Mouse (Mus musculus) embryonic facial prominence, embryonic 15.5 days (tissue): Measurements from ENCODE around the gene Ly86. TPM values are rescaled to one million over a fixed set of nuclear protein-coding genes. Genes with fewer than 3 reads are reported as not detected.

ENCODE experiments used
- ATAC-seq: fragments of 200-750 bp; cut with Nextera tagmentation; 2 replicates; pipeline ENCODE4 v1.8.0; 2017; ENCODE audit warnings: low read depth, moderate TSS enrichment; ENCODE audit not compliant: insufficient number of reproducible peaks, low FRiP score, low TSS enrichment
- H3K27ac ChIP-seq: fragments of 300-500 bp; sonication (generic); replicated peaks from 2 replicates; pipeline ENCODE4 v1.5.1; 2015; ENCODE audit warnings: mild to moderate bottlenecking, inconsistent platforms
- H3K27me3 ChIP-seq: fragments of 300-500 bp; sonication (generic); 2 replicates; pipeline ENCODE4 v1.6.1; 2015; ENCODE audit warnings: inconsistent platforms
- H3K36me3 ChIP-seq: fragments of 300-500 bp; sonication (generic); 2 replicates; pipeline ENCODE4 v1.6.1; 2015; ENCODE audit warnings: mild to moderate bottlenecking, inconsistent platforms
- H3K4me1 ChIP-seq: fragments of 300-500 bp; sonication (generic); 2 replicates; pipeline ENCODE4 v1.6.1; 2015; ENCODE audit warnings: inconsistent platforms
- H3K4me2 ChIP-seq: fragments of 300-500 bp; sonication (generic); replicated peaks from 2 replicates; pipeline ENCODE4 v1.6.1; 2015; ENCODE audit warnings: mild to moderate bottlenecking, inconsistent platforms
- H3K4me3 ChIP-seq: fragments of 300-500 bp; sonication (generic); replicated peaks from 2 replicates; pipeline ENCODE4 v1.5.1; 2015; ENCODE audit warnings: mild to moderate bottlenecking, inconsistent platforms
- H3K9ac ChIP-seq: fragments of 300-500 bp; sonication (generic); 2 replicates; pipeline ENCODE4 v1.6.1; 2015; ENCODE audit warnings: inconsistent platforms
- H3K9me3 ChIP-seq: fragments of 300-500 bp; sonication (generic); replicated peaks from 2 replicates; pipeline ENCODE4 v1.6.1; 2016; ENCODE audit warnings: inconsistent platforms
- WGBS: fragments of 180-500 bp; shearing (Covaris S2); methylation state at CpG from one replicate; pipeline ENCODE4 v1.1.7; 2015; 5-methylcytosine and 5-hydroxymethylcytosine counted together
- polyA plus RNA-seq: library from polyadenylated mRNA; unstranded; fragments of >200 nt; fragmentation: Nextera tagmentation; extraction: Ambion mirVana; gene quantifications from 2 replicates; pipeline ENCODE4 v1.2.1, GENCODE M21; 2015

Gene Ly86
- polyA plus RNA-seq, 1 experiment from 2014 or later, result 13.0 TPM

- no peaks in the 10 kb centered on the region for H3K27me3 ChIP-seq
- H3K9me3 ChIP-seq, result no peaks in the 10 kb centered on the region
- H3K36me3 ChIP-seq, result no peaks in the 10 kb centered on the region
- H3K27ac ChIP-seq, result no peak overlapping the region
- no peak overlapping the region for H3K4me3 ChIP-seq
- no peak overlapping the region for H3K4me2 ChIP-seq
- ATAC-seq, result no peak
- no peak overlapping the region for H3K9ac ChIP-seq
- H3K4me1 ChIP-seq, result no peaks in the 10 kb centered on the region
- WGBS, result 72% methylated on average over 8 of the region's 8 CpGs
Observed at GRCm38 (mm10) chr13:37329747-37330146, 15.3 kb upstream of the Ly86 start.

GRCm38 (mm10) chr13:37330971-37331370, 14.0 kb upstream of the Ly86 start:
- H3K4me3 ChIP-seq, result no peak overlapping the region
- no peaks in the 10 kb centered on the region for H3K36me3 ChIP-seq
- no peak overlapping the region for H3K27ac ChIP-seq
- H3K9me3 ChIP-seq, result no peaks in the 10 kb centered on the region
- H3K9ac ChIP-seq, result no peak overlapping the region
- no peak for ATAC-seq
- no peak overlapping the region for H3K4me2 ChIP-seq
- H3K27me3 ChIP-seq, result no peaks in the 10 kb centered on the region
- no peaks in the 10 kb centered on the region for H3K4me1 ChIP-seq
- WGBS, result 72% methylated on average over 4 of the region's 4 CpGs

GRCm38 (mm10) chr13:37332779-37333543, 12.0 kb upstream of the Ly86 start:
- no peak overlapping the region for H3K9ac ChIP-seq
- no peak overlapping the region for H3K4me2 ChIP-seq
- no peaks in the 10 kb centered on the region for H3K27me3 ChIP-seq
- H3K9me3 ChIP-seq, result no peaks in the 10 kb centered on the region
- no peak for ATAC-seq
- 72% methylated on average over 4 of the region's 4 CpGs for WGBS
- H3K4me1 ChIP-seq, result no peaks in the 10 kb centered on the region
- H3K27ac ChIP-seq, result no peak overlapping the region
- no peaks in the 10 kb centered on the region for H3K36me3 ChIP-seq
- H3K4me3 ChIP-seq, result no peak overlapping the region

GRCm38 (mm10) chr13:37333544-37333870, 11.5 kb upstream of the Ly86 start:
- H3K27ac ChIP-seq, result no peak overlapping the region
- ATAC-seq, result no peak
- WGBS, result 74% methylated on average over 1 of the region's 1 CpGs

GRCm38 (mm10) chr13:37337269-37337668, 7.7 kb upstream of the Ly86 start:
- no peak overlapping the region for H3K27ac ChIP-seq
- H3K36me3 ChIP-seq, result no peaks in the 10 kb centered on the region
- H3K4me2 ChIP-seq, result no peak overlapping the region
- 72% methylated on average over 4 of the region's 4 CpGs for WGBS
- ATAC-seq, result no peak
- no peaks in the 10 kb centered on the region for H3K9me3 ChIP-seq
- H3K27me3 ChIP-seq, result no peaks in the 10 kb centered on the region
- no peak overlapping the region for H3K4me3 ChIP-seq
- H3K4me1 ChIP-seq, result no peaks in the 10 kb centered on the region
- H3K9ac ChIP-seq, result no peak overlapping the region

More at GRCm38 (mm10) chr13:37333544-37333870, 11.5 kb upstream of the Ly86 start:
- H3K9ac ChIP-seq, result no peak overlapping the region
- H3K36me3 ChIP-seq, result no peaks in the 10 kb centered on the region
- no peaks in the 10 kb centered on the region for H3K9me3 ChIP-seq
- no peak overlapping the region for H3K4me2 ChIP-seq
- H3K4me1 ChIP-seq, result no peaks in the 10 kb centered on the region
- no peak overlapping the region for H3K4me3 ChIP-seq
- no peaks in the 10 kb centered on the region for H3K27me3 ChIP-seq

GRCm38 (mm10) chr13:37337871-37338270, 7.1 kb upstream of the Ly86 start:
- H3K36me3 ChIP-seq, result no peaks in the 10 kb centered on the region
- no peak for ATAC-seq
- no peaks in the 10 kb centered on the region for H3K9me3 ChIP-seq
- WGBS, result 75% methylated on average over 7 of the region's 7 CpGs
- no peak overlapping the region for H3K27ac ChIP-seq
- no peak overlapping the region for H3K4me2 ChIP-seq
- H3K4me1 ChIP-seq, result no peaks in the 10 kb centered on the region
- H3K27me3 ChIP-seq, result no peaks in the 10 kb centered on the region
- no peak overlapping the region for H3K9ac ChIP-seq
- no peak overlapping the region for H3K4me3 ChIP-seq

GRCm38 (mm10) chr13:37342804-37343203, 2.2 kb upstream of the Ly86 start:
- no peaks in the 10 kb centered on the region for H3K27me3 ChIP-seq
- no peak for ATAC-seq
- WGBS, result 100% methylated on average over 1 of the region's 1 CpGs

GRCm38 (mm10) chr13:37345823-37346222, 815 bp downstream of the Ly86 start:
- Histone ChIP-seq H3K27me3 (no peaks in the 10 kb centered on the region), H3K4me1 (no peaks in the 10 kb centered on the region; the same call in 1 of the 2 replicates), H3K9me3 (no peaks in the 10 kb centered on the region), H3K36me3 (no peaks in the 10 kb centered on the region), H3K4me2 (no peak overlapping the region), H3K4me3 (no peak overlapping the region), H3K9ac (no peak overlapping the region), H3K27ac (no peak overlapping the region)
- WGBS, result 85% methylated on average over 10 of the region's 10 CpGs
- no peak for ATAC-seq

More at GRCm38 (mm10) chr13:37342804-37343203, 2.2 kb upstream of the Ly86 start:
- H3K4me2 ChIP-seq, result no peak overlapping the region
- no peak overlapping the region for H3K27ac ChIP-seq
- no peaks in the 10 kb centered on the region for H3K9me3 ChIP-seq
- H3K4me1 ChIP-seq, result no peaks in the 10 kb centered on the region; the same call in 1 of the 2 replicates
- H3K36me3 ChIP-seq, result no peaks in the 10 kb centered on the region
- H3K9ac ChIP-seq, result no peak overlapping the region
- H3K4me3 ChIP-seq, result no peak overlapping the region

GRCm38 (mm10) chr13:37347871-37348595, 3.0 kb downstream of the Ly86 start:
- Histone ChIP-seq H3K36me3 (no peaks in the 10 kb centered on the region), H3K27me3 (no peaks in the 10 kb centered on the region), H3K27ac (no peak overlapping the region), H3K4me2 (no peak overlapping the region), H3K9ac (no peak overlapping the region), H3K4me3 (no peak overlapping the region), H3K9me3 (no peaks in the 10 kb centered on the region), H3K4me1 (no peaks in the 10 kb centered on the region; the same call in 1 of the 2 replicates)
- WGBS, result 85% methylated on average over 8 of the region's 8 CpGs
- ATAC-seq, result no peak

GRCm38 (mm10) chr13:37349051-37349450, 4.0 kb downstream of the Ly86 start:
- H3K4me1 ChIP-seq, result no peaks in the 10 kb centered on the region; the same call in 1 of the 2 replicates
- WGBS, result 70% methylated on average over 5 of the region's 5 CpGs
- H3K4me3 ChIP-seq, result no peak overlapping the region
- no peak for ATAC-seq
- no peak overlapping the region for H3K27ac ChIP-seq
- H3K36me3 ChIP-seq, result no peaks in the 10 kb centered on the region
- H3K9ac ChIP-seq, result no peak overlapping the region
- H3K9me3 ChIP-seq, result no peaks in the 10 kb centered on the region
- H3K4me2 ChIP-seq, result no peak overlapping the region
- no peaks in the 10 kb centered on the region for H3K27me3 ChIP-seq

- ATAC-seq, result no peak
- Histone ChIP-seq H3K4me3 (no peak overlapping the region), H3K27me3 (no peaks in the 10 kb centered on the region), H3K4me2 (no peak overlapping the region), H3K9ac (no peak overlapping the region), H3K4me1 (no peaks in the 10 kb centered on the region), H3K27ac (no peak overlapping the region), H3K36me3 (no peaks in the 10 kb centered on the region), H3K9me3 (no peaks in the 10 kb centered on the region)
- 65% methylated on average over 2 of the region's 2 CpGs for WGBS
Observed at GRCm38 (mm10) chr13:37353016-37353415, 8.0 kb downstream of the Ly86 start.
